Mouse (Mus musculus) layer of hippocampus, adult 6 months (tissue): ENCODE data around the gene Slfn2. TPM values are rescaled to one million over a fixed set of nuclear protein-coding genes. Genes with fewer than 3 reads are reported as not detected.

Source experiments
- long read RNA-seq, 2 experiments: library from polyadenylated mRNA; unstranded; transcript quantifications; one replicate each; pipeline ENCODE4 v2.0.0; 2019 to 2020
- microRNA-seq: library from miRNA; unstranded; fragments of <30 nt; microRNA quantifications from one replicate; pipeline ENCODE4 v1.2.0, GENCODE M21; 2020
- polyA plus RNA-seq: library from polyadenylated mRNA; unstranded; fragments of <200 nt; fragmentation: Nextera tagmentation; gene quantifications from 2 replicates; pipeline ENCODE4 v1.2.3, GENCODE M21; 2021

The Slfn2 gene
- 0.90 and 2.1 TPM in 2 replicates for polyA plus RNA-seq
- long read RNA-seq, experiment 1, partial matches to known transcripts, result 0 of 1 reads
- long read RNA-seq, experiment 1, other reads (novel, unspliced or antisense), result 0 of 1 reads
- long read RNA-seq, experiment 2, partial matches to known transcripts, result 0 of 3 reads
- long read RNA-seq, experiment 2, other reads (novel, unspliced or antisense), result 0 of 3 reads

GRCm38 (mm10) chr11:83064946-83065345 is at the start of gene Slfn2:
TSS of gene Slfn2 (plus strand) at chr11:83065112.

GRCm38 (mm10) chr11:83020621-83021020 is 44.3 kb upstream of the Slfn2 start, which contains the start of gene Slfn8:
TSS of gene Slfn8 (minus strand) at chr11:83020810.

GRCm38 (mm10) chr11:83116597-83117227 is 51.8 kb downstream of the Slfn2 start, which contains the start of gene Slfn1:
TSS of gene Slfn1 (plus strand) at chr11:83116849.

Small RNA genes lying within 50 kb of the gene (microRNA-seq; reads per million reads assigned to microRNA genes)
- not detected for gene Gm27598

Other genes starting within 250 kb of the Slfn2 start
- gene Rffl, start 193.9 kb upstream of the Slfn2 start, polyA plus RNA-seq, result 6.8 and 6.9 TPM in 2 replicates
- gene Rad51d, start 174.5 kb upstream of the Slfn2 start, polyA plus RNA-seq, result 8.6 and 9.0 TPM in 2 replicates
- 0.10 TPM in 1 of 2 replicates, not detected in the other for gene Fndc8, start 173.0 kb upstream of the Slfn2 start, polyA plus RNA-seq
- gene Nle1, start 156.7 kb upstream of the Slfn2 start, polyA plus RNA-seq, result 1.2 and 1.5 TPM in 2 replicates
- 0.33 and 0.34 TPM in 2 replicates for gene Unc45b, start 154.6 kb upstream of the Slfn2 start, polyA plus RNA-seq
- gene Slfn5, start 113.8 kb upstream of the Slfn2 start, polyA plus RNA-seq, result 0.69 and 0.75 TPM in 2 replicates
- 0.16 and 0.20 TPM in 2 replicates for gene Slfn9, start 73.3 kb upstream of the Slfn2 start, polyA plus RNA-seq
- 0.36 and 0.70 TPM in 2 replicates for gene Slfn8, start 44.3 kb upstream of the Slfn2 start, polyA plus RNA-seq
- gene Slfn1, start 51.7 kb downstream of the Slfn2 start, polyA plus RNA-seq, result 0.08 TPM in 1 of 2 replicates, not detected in the other
- not detected in 2 replicates for gene Slfn4, start 110.1 kb downstream of the Slfn2 start, polyA plus RNA-seq
- 0.18 and 0.21 TPM in 2 replicates for gene Slfn3, start 126.2 kb downstream of the Slfn2 start, polyA plus RNA-seq
- gene Slfn14, start 221.6 kb downstream of the Slfn2 start, polyA plus RNA-seq, result not detected in 2 replicates
- gene Ap2b1, start 233.9 kb downstream of the Slfn2 start, polyA plus RNA-seq, result 77.1 and 89.6 TPM in 2 replicates
- gene Pex12, start 237.5 kb downstream of the Slfn2 start, polyA plus RNA-seq, result 9.0 and 10.0 TPM in 2 replicates